Mouse (Mus musculus): Measurements from ENCODE around the gene Osbpl9.

DNA sequence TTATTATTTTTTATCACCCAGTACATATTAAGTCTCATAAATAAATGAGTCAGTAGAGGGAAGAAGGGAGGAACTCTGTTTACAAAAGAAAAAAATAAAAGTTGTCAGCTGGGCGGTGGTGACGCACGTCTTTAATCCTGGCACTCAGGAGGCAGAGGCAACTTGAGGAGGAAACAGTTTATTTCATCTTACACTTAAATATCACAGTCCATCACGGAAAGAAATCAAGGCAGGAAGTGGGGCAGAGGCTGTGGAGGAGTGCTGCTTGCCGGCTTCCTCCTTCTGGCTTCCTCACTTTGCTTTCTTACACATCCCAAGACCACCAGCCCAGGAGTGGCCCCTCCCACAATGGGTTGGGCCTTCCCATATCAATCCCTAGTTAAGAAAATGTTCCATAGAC is 24.0 kb upstream of the Osbpl9 start:
- TF ChIP-seq POLR2A (IDR thresholded peaks at IDR 0.05; ENCODE audit: low read depth, low read length) = no peak
- no peak for TF ChIP-seq CTCF (IDR thresholded peaks at IDR 0.05; ENCODE audit: borderline replicate concordance, insufficient read depth, low read length)
